Mouse (Mus musculus): ENCODE data around the gene Megf9.

- TF ChIP-seq CTCF (IDR thresholded peaks at IDR 0.05; ENCODE audit: borderline replicate concordance, insufficient read depth, low read depth, low read length) (no peak), POLR2A (IDR thresholded peaks at IDR 0.05; ENCODE audit: borderline replicate concordance, insufficient read depth, low read length) (no peak)
These were observed 63.4 kb downstream of the Megf9 start for GRCm38 (mm10) chr4:70471398-70471797.
